Mouse (Mus musculus) bone marrow, adult 2 months (tissue): Measurements from ENCODE around the gene Acvr1. TPM values are rescaled to one million over a fixed set of nuclear protein-coding genes. Genes with fewer than 3 reads are reported as not detected.

Experiments
- H3K27ac ChIP-seq: fragments of 200-500 bp; 2 replicates; pipeline ENCODE4 v1.5.1; 2012; ENCODE audit warnings: low read depth, mild to moderate bottlenecking, control low read depth, inconsistent platforms, low read length; ENCODE audit not compliant: control insufficient read depth, poor library complexity, insufficient read depth
- H3K4me1 ChIP-seq: fragments of 200-500 bp; 2 replicates; pipeline ENCODE4 v1.6.1; 2011; ENCODE audit warnings: low read length; ENCODE audit not compliant: control insufficient read depth, insufficient read depth
- H3K4me3 ChIP-seq: fragments of 200-500 bp; replicated peaks from 2 replicates; pipeline ENCODE3; 2011; ENCODE audit warnings: mild to moderate bottlenecking, low read depth, low read length, control low read depth; ENCODE audit not compliant: control insufficient read depth
- CTCF ChIP-seq: fragments of 200-500 bp; IDR thresholded peaks from 2 replicates; pipeline ENCODE4 v1.5.1; 2011; ENCODE audit warnings: low read length, control low read depth; ENCODE audit not compliant: control insufficient read depth, insufficient read depth
- POLR2A ChIP-seq: fragments of 200-500 bp; IDR thresholded peaks from 2 replicates; pipeline ENCODE4 v1.6.1; 2011; ENCODE audit warnings: low read depth, mild to moderate bottlenecking, control low read depth, low read length, borderline replicate concordance; ENCODE audit not compliant: control insufficient read depth
- WGBS: fragments of 180-500 bp; shearing (Covaris S2); methylation state at CpG from one replicate; pipeline ENCODE4 v1.1.7; 2018; 5-methylcytosine and 5-hydroxymethylcytosine counted together
- polyA plus RNA-seq: library from polyadenylated mRNA; stranded (reverse); fragments of >200 nt; gene quantifications from 2 replicates; pipeline ENCODE4 v1.2.4, GENCODE M21; 2011; ENCODE audit warnings: low replicate concordance; ENCODE audit not compliant: missing spikeins, insufficient read depth, insufficient read length

Acvr1 gene
- polyA plus RNA-seq, 1 experiment, result 3.1 TPM

DNA sequence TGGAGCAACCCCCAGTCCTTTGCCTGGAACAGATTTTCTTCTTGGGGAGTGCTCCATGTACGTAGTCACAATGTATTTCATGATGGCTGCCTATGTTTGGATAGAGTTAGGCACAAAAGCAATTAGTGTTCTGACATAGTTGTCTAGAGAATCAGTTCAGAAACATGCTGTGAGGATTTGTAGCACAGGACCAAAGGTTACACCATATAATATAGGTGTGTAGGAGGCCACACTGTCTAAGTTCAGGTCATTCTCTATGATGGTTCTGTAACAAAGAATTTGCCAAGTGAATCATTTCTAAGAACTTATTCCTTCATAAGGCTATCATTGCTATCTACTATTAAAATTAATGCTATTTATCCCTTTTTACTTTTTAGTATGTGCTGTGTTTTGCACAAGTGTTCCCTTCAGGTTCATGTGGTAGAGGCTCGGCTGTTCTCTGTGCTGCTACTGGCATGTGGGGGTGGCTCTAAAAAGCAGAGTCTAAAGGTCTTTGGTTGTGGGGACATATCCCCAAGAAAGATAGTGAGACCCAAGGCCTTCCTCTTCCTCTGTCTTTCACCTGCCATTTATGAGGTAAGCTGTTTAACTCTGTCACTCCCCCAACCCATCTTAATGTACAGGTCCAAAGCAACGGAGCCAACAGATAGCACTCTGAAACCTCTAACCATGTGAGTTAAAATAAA lies 205.5 kb downstream of the Acvr1 start:
- WGBS, result 83% methylated on average over 3 of the region's 3 CpGs
- H3K27ac ChIP-seq, result no peak overlapping the region
- H3K4me1 ChIP-seq, result no peaks in the 10 kb centered on the region
- no peak for TF ChIP-seq POLR2A
- TF ChIP-seq CTCF, result no peak
- H3K4me3 ChIP-seq, result no peak overlapping the region

DNA sequence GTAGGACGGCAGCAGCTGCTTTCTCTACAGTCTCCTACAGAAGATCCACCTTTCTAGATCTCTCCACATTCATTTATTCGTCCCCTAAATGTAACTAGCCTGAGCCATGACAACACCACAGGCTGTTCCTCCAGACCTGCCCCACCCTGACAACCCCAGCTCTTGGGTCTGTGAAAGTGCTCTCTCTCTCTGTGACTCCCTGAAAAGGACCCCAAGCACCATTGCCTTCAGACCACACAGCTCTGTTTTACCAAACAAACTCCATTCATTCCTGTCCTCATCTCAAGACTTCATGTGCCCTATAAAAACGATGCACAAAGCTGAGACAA lies 208.9 kb downstream of the Acvr1 start:
- Histone ChIP-seq H3K4me1 (no peaks in the 10 kb centered on the region), H3K4me3 (no peak overlapping the region), H3K27ac (no peak overlapping the region)
- TF ChIP-seq CTCF (no peak), POLR2A (no peak)
- WGBS, result 6% methylated on average over 3 of the region's 3 CpGs

DNA sequence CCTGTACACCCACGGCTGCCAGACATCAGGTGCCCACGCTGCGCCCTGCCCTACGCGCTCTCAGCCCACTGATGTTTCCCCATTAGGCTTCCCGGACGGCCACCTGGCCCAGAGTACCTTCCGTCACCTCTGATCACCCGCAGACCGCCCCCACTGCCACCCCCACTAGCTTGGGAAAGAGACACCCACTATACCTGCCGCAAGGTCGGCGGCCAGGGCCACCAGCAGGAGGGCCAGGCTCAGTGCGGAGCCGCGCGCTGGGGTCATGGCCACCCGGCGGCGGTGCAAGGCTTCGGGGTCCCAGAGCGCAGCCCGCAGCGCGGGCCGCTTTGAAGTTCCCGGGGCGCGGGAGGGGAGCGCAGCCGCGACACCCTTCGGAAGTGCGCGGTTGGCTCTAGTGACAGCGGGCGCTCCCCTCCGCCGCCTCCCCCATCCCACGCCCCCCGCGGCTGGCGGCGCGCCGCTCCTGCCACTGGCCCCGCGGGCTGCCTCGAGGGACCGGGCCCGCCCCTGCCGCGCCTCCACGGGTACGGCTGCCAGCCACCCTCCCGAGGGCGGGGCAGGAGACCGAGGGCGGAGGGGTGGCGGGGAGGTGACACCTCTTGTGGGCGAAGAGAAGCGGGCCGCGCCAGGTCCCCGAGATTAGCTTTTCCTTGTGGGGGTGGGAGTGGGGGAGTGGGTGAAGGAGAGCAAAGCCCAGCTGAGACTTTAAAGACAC lies 209.4 kb downstream of the Acvr1 start, which contains the start of gene Acvr1c:
Acvr1c (minus strand) TSS at position 482 of the 718 bp plus-strand sequence.
- Histone ChIP-seq H3K4me3 (no peak within 1 kb of the TSS), H3K27ac (no peak within 1 kb of the TSS)
- WGBS, result under 1% methylated on average over 63 of the region's 65 CpGs

GRCm38 (mm10) chr2:58357068-58357413 lies 209.9 kb downstream of the Acvr1 start:
- H3K4me1 ChIP-seq, result no peaks in the 10 kb centered on the region
- H3K27ac ChIP-seq, result no peak overlapping the region
- TF ChIP-seq POLR2A, result no peak
- TF ChIP-seq CTCF, result no peak
- 0% methylated on average over 7 of the region's 7 CpGs for WGBS
- no peak overlapping the region for H3K4me3 ChIP-seq

More for the DNA sequence above, 209.4 kb downstream of the Acvr1 start, which contains the start of gene Acvr1c:
- TF ChIP-seq POLR2A (no peak), CTCF (no peak)
- H3K4me1 ChIP-seq, result no peaks in the 10 kb centered on the region

- WGBS, result 76% methylated on average over 3 of the region's 3 CpGs
- H3K4me1 ChIP-seq, result no peaks in the 10 kb centered on the region
- H3K4me3 ChIP-seq, result no peak overlapping the region
- H3K27ac ChIP-seq, result no peak overlapping the region
- TF ChIP-seq CTCF (no peak), POLR2A (no peak)
These were observed 212.6 kb downstream of the Acvr1 start for GRCm38 (mm10) chr2:58354389-58354788.

DNA sequence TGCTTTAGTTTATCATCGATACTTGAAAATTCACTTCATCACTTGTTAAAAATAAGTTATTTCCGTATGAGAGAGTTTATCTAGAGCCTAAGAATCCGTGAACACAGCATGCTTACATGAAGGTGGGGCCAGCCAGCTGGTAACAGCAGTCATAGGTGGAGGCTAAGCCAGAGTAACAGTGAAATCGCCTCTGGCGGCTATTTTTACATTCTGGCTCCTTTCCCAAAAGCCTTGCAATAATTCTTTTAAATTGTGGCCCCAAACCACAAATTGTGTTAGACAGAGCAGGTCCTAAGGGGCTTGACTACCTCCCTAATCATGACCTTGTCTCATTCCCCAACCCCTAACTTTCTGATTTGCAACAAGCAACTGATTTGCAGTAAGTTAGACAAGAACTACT lies 214.1 kb downstream of the Acvr1 start:
- 39% methylated on average over 5 of the region's 5 CpGs for WGBS
- no peaks in the 10 kb centered on the region for H3K4me1 ChIP-seq
- no peak for TF ChIP-seq POLR2A
- no peak for TF ChIP-seq CTCF
- no peak overlapping the region for H3K4me3 ChIP-seq
- H3K27ac ChIP-seq, result no peak overlapping the region

DNA sequence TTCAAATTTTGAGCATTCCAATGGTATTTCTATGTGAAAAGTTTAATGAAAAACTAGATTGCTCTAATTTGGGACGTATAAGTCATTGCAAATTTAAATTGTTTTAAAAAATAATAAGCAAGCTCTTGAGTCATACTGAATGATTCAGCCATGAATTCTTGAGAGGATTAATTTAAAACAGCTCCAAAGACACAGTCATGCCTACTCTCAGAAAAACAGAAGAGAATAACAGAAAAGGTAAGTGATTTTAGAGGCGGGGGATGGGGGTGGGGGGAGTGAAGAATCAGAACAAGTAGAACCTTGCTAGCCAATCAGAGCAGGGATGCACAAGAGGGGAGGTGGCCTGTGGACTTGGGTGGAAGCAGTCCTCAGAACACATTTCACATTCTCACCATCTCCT lies 216.3 kb downstream of the Acvr1 start:
- H3K27ac ChIP-seq, result no peak overlapping the region
- TF ChIP-seq POLR2A (no peak), CTCF (no peak)
- H3K4me1 ChIP-seq, result no peaks in the 10 kb centered on the region
- 71% methylated on average over 2 of the region's 2 CpGs for WGBS
- H3K4me3 ChIP-seq, result no peak overlapping the region

Other genes with a start within 250 kb of the Acvr1 start
- 0.22 TPM in 1 of 2 replicates, not detected in the other for gene Acvr1c, start 209.3 kb downstream of the Acvr1 start, polyA plus RNA-seq
- not detected in 2 replicates for gene Gm17409, start 97.0 kb downstream of the Acvr1 start, polyA plus RNA-seq
- 2.9 and 3.1 TPM in 2 replicates for gene Upp2, start 141 bp upstream of the Acvr1 start, polyA plus RNA-seq